Mouse (Mus musculus) 3134 (cell line): ENCODE measurements around the gene Smap1.

Experiments used
- DNase-seq: peaks from one replicate; pipeline ENCODE4 v3.0.0-alpha.2; 2011; ENCODE audit warnings: low spot score; ENCODE audit not compliant: insufficient read length; ENCODE audit errors: extremely low read depth

Smap1 gene

DNA sequence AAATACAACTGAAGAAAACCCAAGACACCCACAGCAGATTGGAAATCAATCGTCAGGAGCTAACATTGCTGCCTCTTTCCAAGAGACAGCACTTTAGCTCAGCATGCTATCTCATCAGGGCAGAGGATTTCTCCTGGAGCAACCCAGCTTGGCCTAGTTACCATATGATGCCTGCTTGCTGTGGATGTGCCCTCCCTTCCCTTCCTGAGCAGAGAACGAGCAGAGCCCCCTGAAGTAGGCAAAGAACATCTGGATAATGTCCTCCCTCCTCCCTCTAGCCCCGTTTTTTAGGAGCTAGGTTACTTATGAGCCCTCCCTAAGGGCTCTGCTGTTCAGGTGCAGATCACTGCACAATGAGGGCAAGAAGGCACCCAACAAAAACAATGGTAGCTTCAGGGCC, 79.5 kb downstream of the Smap1 start:
- no peak for DNase-seq

DNA sequence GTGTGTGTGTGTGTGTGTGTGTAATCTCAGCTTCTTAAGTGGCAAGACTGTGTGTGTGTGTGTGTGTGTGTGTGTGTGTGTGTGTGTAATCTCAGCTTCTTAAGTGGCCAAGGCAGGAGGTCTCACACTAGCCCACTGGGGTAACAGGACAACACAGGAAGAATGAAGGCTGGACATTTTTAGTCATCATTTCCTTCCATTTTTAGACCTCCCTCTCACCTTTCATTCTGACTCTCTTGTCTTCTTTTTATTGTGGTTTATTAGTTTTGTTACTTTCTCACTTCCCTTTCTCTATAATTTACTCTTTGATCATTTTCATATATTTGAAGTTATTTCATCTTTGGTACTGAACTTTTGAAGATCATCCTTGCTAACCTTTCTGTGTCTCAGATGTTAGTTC, 81.2 kb downstream of the Smap1 start:
- DNase-seq: no peak

GRCm38 (mm10) chr1:23836630-23837029, 85.5 kb downstream of the Smap1 start:
- no peak for DNase-seq

DNA sequence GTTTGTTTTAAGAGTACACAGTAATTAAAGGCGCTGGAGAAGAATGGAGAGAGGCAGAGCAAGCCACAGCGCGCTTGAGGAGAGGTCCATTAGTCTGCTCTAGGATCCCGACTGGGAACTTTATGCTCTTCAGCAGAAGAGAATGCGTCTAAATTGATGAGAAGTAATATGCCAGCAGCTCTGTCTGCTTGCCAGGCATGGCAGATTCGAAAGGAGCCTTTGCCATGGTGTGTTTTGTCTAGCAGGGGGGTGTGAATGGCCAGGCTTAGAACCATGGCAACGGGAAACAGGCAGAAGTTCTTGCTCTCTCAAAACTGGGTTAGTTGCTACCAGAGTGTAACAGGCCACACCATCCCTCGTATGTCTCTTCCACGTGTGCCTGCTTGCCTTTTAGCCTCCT, 87.3 kb downstream of the Smap1 start:
- DNase-seq: no peak

DNA sequence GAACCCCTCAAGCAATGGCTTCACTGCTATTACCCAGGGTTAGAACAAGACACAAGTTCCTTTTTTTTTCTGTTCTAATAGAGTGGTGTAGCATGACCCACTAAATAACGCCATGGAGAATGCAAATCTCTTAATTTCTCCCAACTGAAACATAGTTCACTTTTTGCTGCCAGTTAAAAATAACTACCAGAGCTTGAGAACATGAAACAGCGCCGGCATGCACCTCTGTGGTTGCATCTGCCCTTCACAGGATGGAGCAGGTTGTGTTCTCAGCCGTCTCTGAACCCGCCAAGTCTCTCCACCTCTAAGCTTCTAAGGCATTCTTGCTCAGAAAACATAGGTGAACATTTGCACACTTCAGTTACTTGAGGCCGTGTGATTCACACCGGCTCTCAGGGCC, 87.9 kb downstream of the Smap1 start:
- no peak for DNase-seq

DNA sequence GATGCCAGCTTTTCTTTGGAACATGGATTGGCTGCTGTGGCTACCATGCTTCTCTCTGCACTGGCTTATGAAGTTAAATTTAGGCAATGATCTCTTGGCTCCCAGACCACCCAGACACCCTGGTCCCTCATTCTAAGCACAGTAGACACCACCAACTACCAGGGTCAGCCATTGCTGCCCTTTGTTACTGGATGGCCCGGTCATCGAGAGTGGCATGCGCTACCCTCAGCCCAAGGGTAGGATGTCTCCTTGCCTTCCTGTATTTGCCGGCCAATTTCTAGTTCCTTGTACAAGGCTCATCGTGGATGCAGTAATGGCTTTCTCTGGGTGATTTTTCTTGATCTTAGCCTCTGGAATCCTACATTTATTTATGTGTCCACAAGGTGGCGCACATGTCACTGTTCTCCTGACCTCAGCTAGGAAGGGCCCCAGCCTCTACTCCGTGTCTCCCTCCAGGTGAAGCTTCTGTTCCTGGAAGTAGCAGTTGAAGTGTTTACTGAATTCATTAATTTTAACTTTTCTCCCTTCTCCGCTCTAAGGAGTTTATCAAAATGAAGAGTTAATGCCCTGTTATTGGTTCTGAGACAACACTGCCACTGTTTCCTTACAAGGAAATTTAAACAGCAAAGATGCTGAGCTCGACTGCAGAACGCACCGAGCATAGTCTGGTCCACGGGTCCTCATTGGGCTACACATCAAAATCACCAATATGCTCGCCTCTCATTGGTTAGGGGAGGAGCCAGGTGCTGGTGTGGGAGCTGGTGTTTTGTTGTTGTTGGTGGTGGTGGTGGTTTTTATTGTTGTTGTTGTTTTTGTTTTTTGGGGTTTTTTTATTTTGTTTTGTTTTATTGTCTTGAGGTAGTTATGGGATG, 95.0 kb downstream of the Smap1 start:
- DNase-seq: no peak

DNA sequence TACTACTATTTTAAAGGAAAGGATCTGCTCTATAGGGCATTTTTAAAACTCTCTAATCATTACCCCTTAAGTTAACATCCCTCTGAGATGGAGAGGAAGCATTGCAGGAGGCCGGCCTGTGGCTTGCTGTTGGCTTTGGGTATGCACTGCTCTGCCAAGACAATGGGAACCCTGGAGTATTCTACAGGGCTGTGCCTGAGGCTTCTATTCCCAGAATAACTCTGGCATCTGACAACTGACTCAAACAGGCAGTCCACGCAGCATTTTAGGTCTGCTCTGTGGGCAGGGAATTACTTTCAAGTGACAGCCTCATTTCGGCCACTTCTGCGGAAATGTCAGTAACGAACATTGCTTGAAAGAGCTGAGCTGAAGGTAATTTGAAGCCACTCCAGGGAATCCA, 100.5 kb downstream of the Smap1 start:
- no peak for DNase-seq

DNA sequence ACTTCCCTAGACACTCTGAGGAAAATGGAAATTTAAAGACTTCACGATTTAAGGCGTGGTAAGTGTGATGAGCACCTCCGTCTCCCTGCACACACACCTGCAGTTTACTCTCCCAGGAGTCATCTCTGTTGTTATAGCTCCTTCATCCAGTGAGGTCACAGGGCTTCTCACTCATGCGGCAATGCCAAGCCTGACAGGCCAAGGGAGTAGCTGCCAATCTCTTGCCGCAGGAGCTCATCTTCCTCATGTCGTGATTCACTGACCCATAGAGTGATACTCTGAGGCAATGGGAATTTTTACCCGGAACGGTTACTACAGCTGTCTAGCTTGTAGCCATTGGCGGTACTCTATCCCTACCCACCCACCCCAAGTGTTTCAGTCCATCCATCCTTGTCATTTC, 123.8 kb downstream of the Smap1 start:
- DNase-seq: no peak
